Mouse (Mus musculus) myocyte (in vitro differentiated cells): ENCODE measurements at regions not wholly inside any gene's neighbourhood (a gene's known extent, or its start where the extent isn't known, plus 50 kb on each side); places are given as distances from the start of the nearest gene placed in this dataset.

Experiments used
- H3K27me3 ChIP-seq: one replicate; pipeline ENCODE4 v1.6.1; 2011; ENCODE audit not compliant: control insufficient read depth, insufficient read depth, insufficient read length
- H3K36me3 ChIP-seq: one replicate; pipeline ENCODE4 v1.6.1; 2011; ENCODE audit not compliant: control insufficient read depth, insufficient read depth
- H3K4me2 ChIP-seq: one replicate; pipeline ENCODE4 v1.6.1; 2011; ENCODE audit warnings: low read depth, control low read depth
- H3K4me3 ChIP-seq: one replicate; pipeline ENCODE4 v1.5.1; 2011; ENCODE audit warnings: mild to moderate bottlenecking, control low read depth, moderate library complexity
- H3K79me2 ChIP-seq: one replicate; pipeline ENCODE4 v1.6.1; 2011; ENCODE audit not compliant: control insufficient read depth, insufficient read depth
- H3ac ChIP-seq: one replicate; pipeline ENCODE4 v1.6.1; 2011; ENCODE audit not compliant: control insufficient read depth, insufficient read length
- CEBPB ChIP-seq: IDR thresholded peaks from 2 replicates; pipeline ENCODE4 v1.6.1; 2011; ENCODE audit warnings: mild to moderate bottlenecking, moderate library complexity; ENCODE audit not compliant: poor library complexity, insufficient read depth, severe bottlenecking
- E2F4 ChIP-seq: IDR thresholded peaks from one replicate; pipeline ENCODE4 v1.6.1; 2011; ENCODE audit warnings: mild to moderate bottlenecking, control low read depth, moderate library complexity; ENCODE audit not compliant: insufficient read depth
- MAX ChIP-seq: IDR thresholded peaks from one replicate; pipeline ENCODE4 v1.6.1; 2011; ENCODE audit warnings: low read depth, mild to moderate bottlenecking, control low read depth
- MYOD1 ChIP-seq, 3 experiments: IDR thresholded peaks; one replicate each; pipeline ENCODE4 v1.6.1; 2011; ENCODE audit warnings: control low read depth in 2 of 3, low read depth in 2 of 3, mild to moderate bottlenecking in 2 of 3, moderate library complexity in 1 of 3; ENCODE audit not compliant: insufficient read length in 2 of 3, control insufficient read depth in 1 of 3
- MYOG ChIP-seq, 3 experiments: IDR thresholded peaks; one replicate each; pipeline ENCODE4 v1.6.1; 2011; ENCODE audit warnings: control low read depth in 2 of 3, low read depth in 2 of 3, mild to moderate bottlenecking in 2 of 3; ENCODE audit not compliant: insufficient read length in 2 of 3, control insufficient read depth in 1 of 3, insufficient read depth in 1 of 3
- POLR2A ChIP-seq: IDR thresholded peaks from one replicate; pipeline ENCODE4 v1.6.1; 2011; ENCODE audit warnings: low read depth, mild to moderate bottlenecking, control low read depth, moderate library complexity; ENCODE audit not compliant: insufficient read length
- POLR2AphosphoS2 ChIP-seq: IDR thresholded peaks from one replicate; pipeline ENCODE4 v1.6.1; 2011; ENCODE audit warnings: low read depth, control low read depth; ENCODE audit not compliant: insufficient read length
- REST ChIP-seq: IDR thresholded peaks from one replicate; pipeline ENCODE4 v1.6.1; 2011; ENCODE audit warnings: mild to moderate bottlenecking, control low read depth, moderate library complexity; ENCODE audit not compliant: insufficient read depth, insufficient read length
- SRF ChIP-seq: IDR thresholded peaks from one replicate; pipeline ENCODE4 v1.6.1; 2011; ENCODE audit warnings: low read depth; ENCODE audit not compliant: control insufficient read depth, insufficient read length
- TCF12 ChIP-seq: IDR thresholded peaks from one replicate; pipeline ENCODE4 v1.6.1; 2011; ENCODE audit warnings: mild to moderate bottlenecking, control low read depth; ENCODE audit not compliant: poor library complexity, insufficient read depth, severe bottlenecking
- TCF3 ChIP-seq: IDR thresholded peaks from one replicate; pipeline ENCODE4 v1.6.1; 2011; ENCODE audit warnings: low read depth, control low read depth; ENCODE audit not compliant: insufficient read length
- USF1 ChIP-seq: IDR thresholded peaks from one replicate; pipeline ENCODE4 v1.6.1; 2011; ENCODE audit warnings: low read depth, mild to moderate bottlenecking, control low read depth, moderate library complexity

GRCm38 (mm10) chr13:44608681-44609335 is 120.5 kb upstream of the Jarid2 start:
- H3K27me3 ChIP-seq, result no peaks in the 10 kb centered on the region
- no peak overlapping the region for H3K4me3 ChIP-seq
- H3K36me3 ChIP-seq, result no peaks in the 10 kb centered on the region
- H3K4me2 ChIP-seq, result no peak overlapping the region
- H3K79me2 ChIP-seq, result no peaks in the 10 kb centered on the region
- TF ChIP-seq POLR2AphosphoS2, result no peak
- TF ChIP-seq MYOD1 (IDR thresholded peaks at IDR 0.05; ENCODE audit: control insufficient read depth in 1 of 3, insufficient read length in 2 of 3, low read depth in 2 of 3), result no peak
- no peak for TF ChIP-seq MAX
- TF ChIP-seq E2F4, result no peak
- no peak for TF ChIP-seq REST
- no peak for TF ChIP-seq SRF
- no peak for TF ChIP-seq TCF12
- TF ChIP-seq CEBPB, result no peak
- no peak for TF ChIP-seq USF1
- TF ChIP-seq MYOG (IDR thresholded peaks at IDR 0.05; ENCODE audit: control insufficient read depth in 1 of 3, insufficient read depth in 1 of 3, insufficient read length in 2 of 3, low read depth in 2 of 3), result no peak
- TF ChIP-seq TCF3, result no peak
- TF ChIP-seq POLR2A, result no peak
- no peak overlapping the region for H3ac ChIP-seq

DNA sequence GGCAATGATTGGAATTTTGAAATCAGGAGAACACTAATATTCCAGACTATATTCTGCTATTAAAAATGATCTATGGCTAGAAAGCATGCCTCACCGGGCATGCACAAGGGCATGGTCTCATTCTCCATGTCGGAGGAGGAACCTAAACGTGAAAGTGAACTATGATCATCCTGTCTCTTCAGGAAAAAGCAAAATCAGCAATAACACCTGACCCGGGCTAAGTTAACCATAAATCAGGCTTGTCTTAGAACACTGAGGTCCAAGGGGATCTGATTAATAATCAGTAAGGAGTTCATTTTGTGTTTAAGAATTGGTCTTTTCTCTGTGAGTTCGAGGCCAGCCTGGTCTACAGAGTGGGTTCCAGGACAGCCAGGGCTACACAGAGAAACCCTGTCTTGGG is 119.7 kb upstream of the Jarid2 start:
- H3K27me3 ChIP-seq, result no peaks in the 10 kb centered on the region
- no peak overlapping the region for H3K4me2 ChIP-seq
- H3K36me3 ChIP-seq, result no peaks in the 10 kb centered on the region
- no peak overlapping the region for H3K4me3 ChIP-seq
- TF ChIP-seq SRF, result no peak
- TF ChIP-seq TCF12, result no peak
- TF ChIP-seq CEBPB, result no peak
- TF ChIP-seq E2F4, result no peak
- TF ChIP-seq MYOD1 (IDR thresholded peaks at IDR 0.05; ENCODE audit: control insufficient read depth in 1 of 3, insufficient read length in 2 of 3, low read depth in 2 of 3), result no peak
- TF ChIP-seq MYOG (IDR thresholded peaks at IDR 0.05; ENCODE audit: control insufficient read depth in 1 of 3, insufficient read depth in 1 of 3, insufficient read length in 2 of 3, low read depth in 2 of 3), result no peak
- no peaks in the 10 kb centered on the region for H3K79me2 ChIP-seq
- no peak overlapping the region for H3ac ChIP-seq

DNA sequence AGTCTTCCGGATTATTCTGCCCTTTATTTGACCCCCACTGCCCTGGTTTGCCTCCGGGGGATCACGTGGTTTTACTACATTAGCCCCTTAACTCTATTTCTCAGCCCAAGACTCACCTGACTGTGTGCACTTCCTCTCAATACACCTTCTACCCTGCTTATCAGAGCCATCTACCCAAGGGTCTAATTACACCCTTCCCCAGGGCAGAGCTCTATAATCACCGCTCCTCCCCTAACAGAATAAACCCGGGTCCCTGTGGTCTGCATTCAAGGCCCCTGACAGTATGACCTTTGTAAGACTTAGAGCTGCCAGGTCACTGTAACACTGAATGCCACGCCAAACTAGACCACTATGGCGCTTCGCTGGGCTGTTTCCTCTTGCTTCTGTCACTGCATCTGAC is 113.6 kb upstream of the Jarid2 start:
- TF ChIP-seq TCF12, result no peak
- no peak for TF ChIP-seq POLR2AphosphoS2
- no peak for TF ChIP-seq MAX
- TF ChIP-seq POLR2A, result no peak
- TF ChIP-seq MYOD1 (IDR thresholded peaks at IDR 0.05; ENCODE audit: control insufficient read depth in 1 of 3, insufficient read length in 2 of 3, low read depth in 2 of 3), result no peak
- no peak for TF ChIP-seq REST
- no peak for TF ChIP-seq E2F4
- TF ChIP-seq MYOG (IDR thresholded peaks at IDR 0.05; ENCODE audit: control insufficient read depth in 1 of 3, insufficient read depth in 1 of 3, insufficient read length in 2 of 3, low read depth in 2 of 3), result no peak
- no peak for TF ChIP-seq USF1
- TF ChIP-seq TCF3, result no peak
- TF ChIP-seq CEBPB, result no peak
- no peak for TF ChIP-seq SRF
- H3K79me2 ChIP-seq, result no peaks in the 10 kb centered on the region

DNA sequence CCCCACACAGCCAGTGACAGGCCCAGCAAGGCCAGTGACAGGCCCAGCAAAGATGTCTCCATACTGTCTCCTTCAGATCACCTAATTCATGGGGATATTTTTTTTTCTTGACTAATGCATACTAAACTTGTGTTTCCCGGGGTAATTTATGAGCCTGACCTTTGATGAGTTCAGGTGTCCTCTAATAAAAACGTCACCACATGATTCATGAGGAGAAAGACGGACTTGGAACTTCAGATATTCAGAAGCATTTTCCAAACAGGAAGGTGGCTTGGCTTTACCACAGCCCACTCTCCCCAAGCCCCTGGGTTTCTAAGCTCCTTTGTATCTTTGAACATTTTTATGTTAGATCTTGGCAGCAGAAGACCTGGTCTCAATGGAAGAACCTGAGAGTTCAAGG is 110.9 kb upstream of the Jarid2 start:
- no peaks in the 10 kb centered on the region for H3K27me3 ChIP-seq

More for the DNA sequence above, 113.6 kb upstream of the Jarid2 start:
- H3K4me3 ChIP-seq, result no peak overlapping the region
- no peaks in the 10 kb centered on the region for H3K27me3 ChIP-seq
- H3K36me3 ChIP-seq, result no peaks in the 10 kb centered on the region
- no peak overlapping the region for H3K4me2 ChIP-seq
- no peak overlapping the region for H3ac ChIP-seq

More for the DNA sequence above, 110.9 kb upstream of the Jarid2 start:
- Histone ChIP-seq H3K36me3 (no peaks in the 10 kb centered on the region), H3K4me3 (no peak overlapping the region), H3K4me2 (no peak overlapping the region), H3K79me2 (no peaks in the 10 kb centered on the region), H3ac (no peak overlapping the region)
- TF ChIP-seq USF1 (no peak), SRF (no peak), TCF3 (no peak), MYOD1 (IDR thresholded peaks at IDR 0.05; ENCODE audit: control insufficient read depth in 1 of 3, insufficient read length in 2 of 3, low read depth in 2 of 3) (no peak), REST (no peak), POLR2A (no peak), TCF12 (no peak), CEBPB (no peak), MYOG (IDR thresholded peaks at IDR 0.05; ENCODE audit: control insufficient read depth in 1 of 3, insufficient read depth in 1 of 3, insufficient read length in 2 of 3, low read depth in 2 of 3) (no peak), E2F4 (no peak), MAX (no peak), POLR2AphosphoS2 (no peak)
